Mouse (Mus musculus) bone marrow macrophage, adult 2 months (primary cell): ENCODE measurements around the gene Skap1.

Experiments
- CTCF ChIP-seq: IDR thresholded peaks from 2 replicates; pipeline ENCODE4 v1.5.1; 2012; ENCODE audit warnings: low read depth, mild to moderate bottlenecking, low read length, moderate library complexity
- POLR2A ChIP-seq: IDR thresholded peaks from 2 replicates; pipeline ENCODE4 v1.6.1; 2012; ENCODE audit warnings: mild to moderate bottlenecking, low read depth, low read length, borderline replicate concordance

DNA sequence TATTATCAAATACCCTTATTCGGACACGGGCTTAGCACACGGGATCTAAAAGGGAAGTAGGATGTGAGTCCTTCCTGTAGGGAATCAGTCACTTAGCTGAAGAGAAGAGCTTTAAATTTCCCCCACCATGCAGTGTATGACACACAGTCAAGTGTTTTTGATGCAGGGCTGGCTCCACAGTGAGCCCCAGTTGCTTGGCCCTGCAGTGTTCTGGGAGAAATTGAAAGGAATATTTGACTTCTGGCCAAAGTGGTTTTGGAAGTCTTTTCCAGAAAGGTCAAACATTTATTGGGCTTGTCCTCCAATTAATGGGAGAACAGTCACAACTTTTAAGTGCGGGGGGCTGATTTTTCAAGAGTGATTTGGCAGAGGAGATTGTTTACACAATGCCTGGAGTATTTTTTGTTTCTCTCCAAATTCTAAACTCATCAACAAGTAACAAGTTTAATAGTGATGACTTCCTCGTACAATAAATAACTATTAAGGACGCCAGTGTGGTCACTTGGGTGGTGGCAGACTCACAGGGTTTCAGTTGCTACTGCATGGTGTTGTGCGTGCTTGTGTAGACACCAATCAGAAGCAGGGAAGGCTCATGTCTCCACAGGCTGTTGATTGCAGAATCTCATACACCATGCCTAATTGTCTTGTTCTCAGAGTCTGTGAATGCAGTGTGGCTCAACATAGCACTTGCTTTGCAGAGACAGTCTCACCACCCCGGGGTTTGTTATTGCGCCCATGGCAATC lies 86.7 kb downstream of the Skap1 start:
- TF ChIP-seq POLR2A, result no peak
- no peak for TF ChIP-seq CTCF
